12 mouse cellular contexts compared by ENCODE assay signal in the genomic region with DNA sequence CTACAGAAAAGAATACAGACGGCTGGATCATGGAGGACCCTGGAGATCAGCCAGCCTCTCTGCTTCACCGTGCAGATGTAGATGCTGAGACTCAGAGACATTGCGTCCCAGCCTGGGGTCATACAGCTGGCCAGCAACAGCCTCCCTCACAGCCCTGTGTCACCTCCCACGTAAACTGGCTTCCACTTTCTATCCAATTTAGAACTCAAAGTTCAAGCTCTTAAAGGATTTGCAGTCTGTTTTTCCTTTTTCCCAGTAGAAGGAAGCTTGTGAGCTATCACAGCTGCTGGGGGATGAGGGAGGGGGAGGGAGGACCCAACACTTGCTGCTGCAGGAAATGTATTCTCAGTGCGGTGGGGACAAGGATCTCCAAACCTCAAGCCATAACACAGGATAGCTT. TPM values are rescaled to one million over a fixed set of nuclear protein-coding genes. Genes with fewer than 3 reads are reported as not detected.
DNase-seq lines count a peak whose midpoint lies in the region; ATAC-seq and TF ChIP-seq lines count a peak whose summit lies in the region.
"Had no signal": no experiment of that assay in that cellular context is flagged by ENCODE, and none has a peak within 500 bp of the region (broad histone marks: within the 10 kb centered on the region; RNA-seq: fewer than 3 reads in every experiment).

No protein-coding gene starts in this region.

- no peaks in the 10 kb centered on the region for H3K9me3 ChIP-seq in liver, embryonic 11.5 days (ENCODE audit: control insufficient read depth, low read length)
- H3K9me3 ChIP-seq in stomach, postnatal 0 days (ENCODE audit: control insufficient read depth, low read length) = no peaks in the 10 kb centered on the region
- no peaks in the 10 kb centered on the region for H3K9me3 ChIP-seq in forebrain, embryonic 13.5 days (replicated peaks)

- no peak overlapping the region for H3K9ac ChIP-seq in liver, embryonic 11.5 days (ENCODE audit: low read depth, low read length)
- no peak overlapping the region for H3K9ac ChIP-seq in stomach, postnatal 0 days (ENCODE audit: low read length)
- H3K9ac ChIP-seq in forebrain, embryonic 13.5 days = no peak overlapping the region

- H3K27ac ChIP-seq in liver, embryonic 11.5 days (ENCODE audit: low read depth, low read length) = no peak overlapping the region
- H3K27ac ChIP-seq in stomach, postnatal 0 days (replicated peaks) = no peak overlapping the region
- no peak overlapping the region for H3K27ac ChIP-seq in forebrain, embryonic 13.5 days

- ATAC-seq in liver, embryonic 11.5 days (replicated peaks; ENCODE audit: low FRiP score) = no peak
- ATAC-seq in stomach, postnatal 0 days (ENCODE audit: low FRiP score, low TSS enrichment) = peak; percentile 60; the same call in 1 of the 2 replicates
- no peak for ATAC-seq in forebrain, embryonic 13.5 days

- no peak overlapping the region for H3K4me3 ChIP-seq in liver, embryonic 11.5 days (ENCODE audit: low read depth, low read length)
- H3K4me3 ChIP-seq in stomach, postnatal 0 days (ENCODE audit: low read depth, low read length) = no peak overlapping the region
- H3K4me3 ChIP-seq in forebrain, embryonic 13.5 days = no peak overlapping the region

- no peak for TF ChIP-seq CTCF in stomach, postnatal 0 days (IDR thresholded peaks at IDR 0.05; ENCODE audit: low read depth)

- no peak for TF ChIP-seq EP300 in stomach, postnatal 0 days (optimal IDR thresholded peaks at IDR 0.05)

- no peaks in the 10 kb centered on the region for H3K27me3 ChIP-seq in liver, embryonic 11.5 days (replicated peaks; ENCODE audit: control insufficient read depth, insufficient read depth, low read length)
- no peaks in the 10 kb centered on the region for H3K27me3 ChIP-seq in stomach, postnatal 0 days (ENCODE audit: control insufficient read depth, insufficient read depth, low read length)
- no peaks in the 10 kb centered on the region for H3K27me3 ChIP-seq in forebrain, embryonic 13.5 days

- no peak overlapping the region for H3K4me2 ChIP-seq in liver, embryonic 11.5 days
- no peak overlapping the region for H3K4me2 ChIP-seq in stomach, postnatal 0 days (replicated peaks; ENCODE audit: low read depth)
- no peak overlapping the region for H3K4me2 ChIP-seq in forebrain, embryonic 13.5 days

- WGBS in liver, embryonic 11.5 days = 57% methylated on average over 5 of the region's 5 CpGs
- WGBS in stomach, postnatal 0 days = 20% methylated on average over 5 of the region's 5 CpGs
- WGBS in forebrain, embryonic 13.5 days = 85% methylated on average over 5 of the region's 5 CpGs

- DNase-seq in liver (peak; percentile 7), MN1 (ENCODE audit: low spot score) (no peak)
- DNase-seq in liver, embryonic 11.5 days (ENCODE audit: low spot score) = no peak
- peak; percentile 69 to 73 for DNase-seq in heart, postnatal 14 days
- peak; percentile 82 to 88 for DNase-seq in kidney, postnatal 4 days
- DNase-seq in stomach, postnatal 0 days (ENCODE audit: low spot score) = peak; percentile 20
- DNase-seq in layer of hippocampus, adult 9-10 months (ENCODE audit: low spot score) = no peak
- DNase-seq: left cerebral cortex, postnatal 4 days; right cerebral cortex, postnatal 25 days had no signal

- no peaks in the 10 kb centered on the region for H3K36me3 ChIP-seq in liver, embryonic 11.5 days (ENCODE audit: control insufficient read depth, insufficient read depth, low read length)
- H3K36me3 ChIP-seq in stomach, postnatal 0 days (ENCODE audit: control insufficient read depth, insufficient read depth, low read length) = no peaks in the 10 kb centered on the region
- H3K36me3 ChIP-seq in forebrain, embryonic 13.5 days (ENCODE audit: poor library complexity, severe bottlenecking) = no peaks in the 10 kb centered on the region

- H3K4me1 ChIP-seq in liver, embryonic 11.5 days (replicated peaks; ENCODE audit: control insufficient read depth, insufficient read depth, low read length) = no peaks in the 10 kb centered on the region
- no peaks in the 10 kb centered on the region for H3K4me1 ChIP-seq in stomach, postnatal 0 days (replicated peaks; ENCODE audit: control insufficient read depth, insufficient read depth)
- no peaks in the 10 kb centered on the region for H3K4me1 ChIP-seq in forebrain, embryonic 13.5 days

- intact Hi-C loops in heart, postnatal 14 days (cut with DNase I) = no loop called here

RNA-seq across cellular contexts. Expression of a gene that starts 59.4 kb away (rescaled TPM):
- polyA plus RNA-seq in liver, embryonic 11.5 days (2014; fragmentation: Nextera tagmentation; extraction: Ambion mirVana) = not detected in 2 replicates
- not detected for total RNA-seq in heart, postnatal 14 days (2021)
- not detected in 2 replicates for polyA plus RNA-seq in stomach, postnatal 0 days (2015; fragmentation: Nextera tagmentation; extraction: Ambion mirVana)
- polyA plus RNA-seq in forebrain, embryonic 13.5 days (2015; fragmentation: Nextera tagmentation; extraction: Ambion mirVana) = not detected in 2 replicates
- total RNA-seq: left cerebral cortex, postnatal 4 days; monocyte, adult 5-6 weeks had no signal
- polyA plus RNA-seq: embryonic facial prominence, embryonic 11.5 days had no signal

Comparison
In these comparisons a context has a peak if more than half of its experiments do, and no peak if none do; other contexts are left out.
1. DNase-seq: peak in liver (single experiment), heart, postnatal 14 days (2 of 2), kidney, postnatal 4 days (2 of 2) and stomach, postnatal 0 days (single experiment); none in liver, embryonic 11.5 days (single experiment), MN1 (single experiment) and layer of hippocampus, adult 9-10 months (single experiment).